Mouse (Mus musculus) heart, postnatal 4 days (tissue): ENCODE measurements around the gene 6820408C15Rik. TPM values are rescaled to one million over a fixed set of nuclear protein-coding genes. Genes with fewer than 3 reads are reported as not detected.

Experiments used
- DNase-seq: peaks from one replicate; pipeline ENCODE4 v3.0.0; 2021
- total RNA-seq, 2 experiments: library from RNA; stranded (reverse); gene quantifications; 2 replicates each; pipeline ENCODE4 v1.2.3; 2021

6820408C15Rik gene
- total RNA-seq, 2 experiments from 2014 or later, result 3.8 to 4.0 TPM

- no peak for DNase-seq
Observed at GRCm38 (mm10) chr2:152476763-152477162, 61.4 kb downstream of the 6820408C15Rik start, which contains the start of gene Defb20. Gene Defb20, plus strand, starts transcription at chr2:152477063.

GRCm38 (mm10) chr2:152480881-152481280 lies 65.5 kb downstream of the 6820408C15Rik start:
- no peak for DNase-seq

- no peak for DNase-seq
Observed at GRCm38 (mm10) chr2:152481726-152482125, 66.3 kb downstream of the 6820408C15Rik start.

GRCm38 (mm10) chr2:152487024-152487423 lies 71.6 kb downstream of the 6820408C15Rik start:
- DNase-seq, result no peak

GRCm38 (mm10) chr2:152490038-152490437 lies 74.7 kb downstream of the 6820408C15Rik start, which contains the start of gene Defb22:
Gene Defb22, minus strand, starts transcription at chr2:152490138.
- DNase-seq, result no peak

GRCm38 (mm10) chr2:152493151-152493550 lies 77.8 kb downstream of the 6820408C15Rik start:
- no peak for DNase-seq

Other genes with a start within 250 kb of the 6820408C15Rik start
- 100 to 1,000 TPM in 1 of 2 experiments, 10 to 100 TPM in 1; 99.7 to 103 TPM for gene Csnk2a1, start 188.7 kb upstream of the 6820408C15Rik start, total RNA-seq
- 10 to 100 TPM; 54.4 to 65.8 TPM for gene Tbc1d20, start 121.8 kb upstream of the 6820408C15Rik start, total RNA-seq
- 10 to 100 TPM; 70.5 to 75.6 TPM for gene Rbck1, start 82.9 kb upstream of the 6820408C15Rik start, total RNA-seq
- 1 to 10 TPM; 2.9 TPM for gene Trib3, start 71.6 kb upstream of the 6820408C15Rik start, total RNA-seq
- not detected for gene Nrsn2, start 38.9 kb upstream of the 6820408C15Rik start, total RNA-seq
- gene Sox12, start 17.5 kb upstream of the 6820408C15Rik start, total RNA-seq, result 10 to 100 TPM; 42.3 to 42.6 TPM
- gene Zcchc3, start 560 bp upstream of the 6820408C15Rik start, total RNA-seq, result 10 to 100 TPM; 24.9 to 27.4 TPM
- not detected for gene Defb23, start 49.0 kb downstream of the 6820408C15Rik start, total RNA-seq
- not detected for gene Defb20, start 61.5 kb downstream of the 6820408C15Rik start, total RNA-seq
- gene Defb22, start 74.6 kb downstream of the 6820408C15Rik start, total RNA-seq, result not detected
- gene Defb26, start 96.1 kb downstream of the 6820408C15Rik start, total RNA-seq, result not detected
- not detected for gene Defb28, start 102.7 kb downstream of the 6820408C15Rik start, total RNA-seq
- not detected for gene Defb29, start 124.5 kb downstream of the 6820408C15Rik start, total RNA-seq
- gene Gm17416, start 153.8 kb downstream of the 6820408C15Rik start, total RNA-seq, result not detected
- gene Defb21, start 157.2 kb downstream of the 6820408C15Rik start, total RNA-seq, result not detected
- gene Defb19, start 164.7 kb downstream of the 6820408C15Rik start, total RNA-seq, result not detected
- gene Defb45, start 183.8 kb downstream of the 6820408C15Rik start, total RNA-seq, result not detected
- not detected for gene Defb36, start 188.7 kb downstream of the 6820408C15Rik start, total RNA-seq
- gene Defb25, start 207.5 kb downstream of the 6820408C15Rik start, total RNA-seq, result not detected
- 10 to 100 TPM; 13.5 to 13.9 TPM for gene Rem1, start 211.4 kb downstream of the 6820408C15Rik start, total RNA-seq